Mouse (Mus musculus): ENCODE data around the gene Grk3. TPM values are rescaled to one million over a fixed set of nuclear protein-coding genes. Genes with fewer than 3 reads are reported as not detected.

Grk3 gene
- polyA plus RNA-seq, 1 experiment from 2014 or later = 10.9 TPM

DNA sequence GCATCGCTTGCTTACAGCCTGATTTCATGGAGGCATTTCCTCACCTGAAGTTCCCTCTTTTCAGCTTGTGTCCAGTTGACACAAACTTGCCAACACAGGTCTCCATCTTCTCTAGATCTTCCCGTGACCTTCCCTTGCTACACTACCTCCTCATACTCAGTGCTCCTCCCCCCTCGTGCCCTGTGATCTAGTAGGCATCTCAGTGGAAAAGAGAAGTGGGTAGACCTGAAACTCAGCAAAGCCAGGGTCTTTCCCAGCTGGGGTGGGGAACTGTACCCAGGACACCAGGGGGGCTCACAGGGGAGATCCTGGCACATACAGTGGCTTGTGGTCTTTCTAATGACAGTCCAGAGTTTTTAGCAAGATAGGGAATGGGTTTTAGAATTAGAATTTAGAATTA lies 64.7 kb downstream of the Grk3 start:
- Histone ChIP-seq H3K4me1 (ENCODE audit: insufficient read depth, low read length) (no peaks in the 10 kb centered on the region; the same call in 1 of the 2 replicates), H3K9me3 (ENCODE audit: low read length) (no peaks in the 10 kb centered on the region), H3K9ac (replicated peaks; ENCODE audit: low read length) (no peak overlapping the region), H3K4me2 (replicated peaks; ENCODE audit: low read depth, low read length) (no peak overlapping the region), H3K36me3 (ENCODE audit: insufficient read depth, low read length) (no peaks in the 10 kb centered on the region), H3K27ac (ENCODE audit: low read length) (no peak overlapping the region), H3K27me3 (ENCODE audit: insufficient read depth, low read length) (no peaks in the 10 kb centered on the region), H3K4me3 (ENCODE audit: low read length) (no peak overlapping the region)
- no peak for ATAC-seq (ENCODE audit: low FRiP score, low TSS enrichment)
- 88% methylated on average over 3 of the region's 3 CpGs for WGBS

- H3K4me1 ChIP-seq (ENCODE audit: insufficient read depth, low read length) = peaks cover 4% of the 10 kb centered on the region; the same call in 1 of the 2 replicates
- 45% methylated on average over 7 of the region's 7 CpGs for WGBS
- no peak overlapping the region for H3K27ac ChIP-seq (ENCODE audit: low read length)
- peaks cover 3% of the 10 kb centered on the region; the same call in 1 of the 2 replicates for H3K36me3 ChIP-seq (ENCODE audit: insufficient read depth, low read length)
- no peaks in the 10 kb centered on the region for H3K9me3 ChIP-seq (ENCODE audit: low read length)
- no peak for ATAC-seq (ENCODE audit: low FRiP score, low TSS enrichment)
- H3K4me3 ChIP-seq (ENCODE audit: low read length) = no peak overlapping the region
- no peak overlapping the region for H3K9ac ChIP-seq (replicated peaks; ENCODE audit: low read length)
- H3K4me2 ChIP-seq (replicated peaks; ENCODE audit: low read depth, low read length) = no peak overlapping the region
- H3K27me3 ChIP-seq (ENCODE audit: insufficient read depth, low read length) = no peaks in the 10 kb centered on the region
Observed at GRCm38 (mm10) chr5:112945925-112946324, 69.7 kb downstream of the Grk3 start.

DNA sequence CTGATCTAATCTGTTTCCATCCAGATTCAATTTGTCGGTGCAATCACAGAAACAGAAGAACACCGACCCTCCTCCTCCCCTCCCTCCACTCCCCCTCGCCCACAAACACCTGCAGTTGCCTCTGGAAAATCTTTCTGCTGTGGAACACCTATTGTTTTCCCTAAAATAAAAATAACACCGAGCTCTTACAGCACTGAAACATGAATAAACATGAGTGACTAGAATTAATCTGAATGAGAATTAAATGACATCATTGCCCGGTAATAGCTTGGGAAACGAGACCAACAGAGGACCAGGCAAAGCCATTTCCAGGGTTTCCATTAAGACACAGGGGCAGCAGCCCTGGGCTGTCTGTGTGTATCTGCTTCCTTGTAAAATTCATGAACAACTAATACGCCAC lies 73.3 kb downstream of the Grk3 start:
- no peak overlapping the region for H3K27ac ChIP-seq (ENCODE audit: low read length)
- H3K4me3 ChIP-seq (ENCODE audit: low read length) = no peak overlapping the region
- peaks cover 4% of the 10 kb centered on the region; the same call in 1 of the 2 replicates for H3K4me1 ChIP-seq (ENCODE audit: insufficient read depth, low read length)
- no peak overlapping the region for H3K9ac ChIP-seq (replicated peaks; ENCODE audit: low read length)
- H3K4me2 ChIP-seq (replicated peaks; ENCODE audit: low read depth, low read length) = no peak overlapping the region
- H3K9me3 ChIP-seq (ENCODE audit: low read length) = no peaks in the 10 kb centered on the region
- no peaks in the 10 kb centered on the region for H3K27me3 ChIP-seq (ENCODE audit: insufficient read depth, low read length)
- no peak for ATAC-seq (ENCODE audit: low FRiP score, low TSS enrichment)
- H3K36me3 ChIP-seq (ENCODE audit: insufficient read depth, low read length) = peaks cover 3% of the 10 kb centered on the region; the same call in 1 of the 2 replicates
- WGBS = 51% methylated on average over 7 of the region's 7 CpGs

DNA sequence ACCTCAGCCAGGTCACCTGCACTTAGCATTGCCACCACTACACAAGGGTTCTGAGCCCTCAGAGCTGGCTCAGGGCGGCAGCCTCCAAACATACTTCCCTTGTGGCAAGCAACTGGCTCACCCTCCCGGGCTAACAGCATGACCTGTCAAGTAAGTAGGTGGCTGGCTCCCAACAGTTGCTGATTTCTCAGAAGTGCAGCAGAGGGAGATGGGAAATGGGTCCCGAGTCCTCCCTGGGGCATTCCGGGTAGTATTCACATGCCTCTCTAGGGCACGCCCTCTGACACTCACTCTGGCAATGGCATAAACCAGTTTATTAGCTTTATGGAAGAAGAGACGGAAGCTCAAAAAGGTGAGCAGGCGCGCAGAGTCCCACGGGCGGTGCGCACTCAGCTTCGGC lies 74.6 kb downstream of the Grk3 start:
- Histone ChIP-seq H3K9ac (replicated peaks; ENCODE audit: low read length) (no peak overlapping the region), H3K27me3 (ENCODE audit: insufficient read depth, low read length) (no peaks in the 10 kb centered on the region), H3K4me2 (replicated peaks; ENCODE audit: low read depth, low read length) (no peak overlapping the region), H3K27ac (ENCODE audit: low read length) (no peak overlapping the region), H3K36me3 (ENCODE audit: insufficient read depth, low read length) (peaks cover 3% of the 10 kb centered on the region; the same call in 1 of the 2 replicates), H3K9me3 (ENCODE audit: low read length) (no peaks in the 10 kb centered on the region), H3K4me3 (ENCODE audit: low read length) (no peak overlapping the region), H3K4me1 (ENCODE audit: insufficient read depth, low read length) (peaks cover 4% of the 10 kb centered on the region; the same call in 1 of the 2 replicates)
- no peak for ATAC-seq (ENCODE audit: low FRiP score, low TSS enrichment)
- WGBS = 90% methylated on average over 12 of the region's 12 CpGs

DNA sequence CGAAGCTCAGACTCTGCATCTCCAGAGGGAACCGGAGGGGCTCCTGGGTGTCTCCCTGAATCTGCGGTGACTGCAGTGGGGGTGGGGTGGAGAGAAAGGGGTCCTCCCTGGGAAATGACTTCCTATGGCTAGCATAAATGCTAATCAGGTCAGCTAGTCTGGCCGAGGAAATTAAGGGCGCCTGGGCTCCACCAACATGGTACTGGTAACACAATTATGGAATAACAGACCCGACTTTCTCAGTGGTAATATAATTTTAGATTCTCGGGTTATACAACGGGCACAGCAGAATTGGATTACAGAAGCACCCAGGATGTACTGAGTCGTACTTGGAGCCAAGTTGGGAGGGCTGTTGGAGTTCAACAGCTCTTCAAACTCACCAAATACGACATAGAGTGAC lies 79.0 kb downstream of the Grk3 start:
- Histone ChIP-seq H3K4me3 (ENCODE audit: low read length) (no peak overlapping the region), H3K27ac (ENCODE audit: low read length) (no peak overlapping the region), H3K4me1 (ENCODE audit: insufficient read depth, low read length) (0 out of 2 replicates have a peak, but pooled peaks cover 3% of the 10 kb centered on the region), H3K36me3 (ENCODE audit: insufficient read depth, low read length) (no peaks in the 10 kb centered on the region), H3K27me3 (ENCODE audit: insufficient read depth, low read length) (no peaks in the 10 kb centered on the region), H3K9ac (replicated peaks; ENCODE audit: low read length) (no peak overlapping the region), H3K9me3 (ENCODE audit: low read length) (no peaks in the 10 kb centered on the region), H3K4me2 (replicated peaks; ENCODE audit: low read depth, low read length) (no peak overlapping the region)
- no peak for ATAC-seq (ENCODE audit: low FRiP score, low TSS enrichment)
- 74% methylated on average over 10 of the region's 10 CpGs for WGBS

DNA sequence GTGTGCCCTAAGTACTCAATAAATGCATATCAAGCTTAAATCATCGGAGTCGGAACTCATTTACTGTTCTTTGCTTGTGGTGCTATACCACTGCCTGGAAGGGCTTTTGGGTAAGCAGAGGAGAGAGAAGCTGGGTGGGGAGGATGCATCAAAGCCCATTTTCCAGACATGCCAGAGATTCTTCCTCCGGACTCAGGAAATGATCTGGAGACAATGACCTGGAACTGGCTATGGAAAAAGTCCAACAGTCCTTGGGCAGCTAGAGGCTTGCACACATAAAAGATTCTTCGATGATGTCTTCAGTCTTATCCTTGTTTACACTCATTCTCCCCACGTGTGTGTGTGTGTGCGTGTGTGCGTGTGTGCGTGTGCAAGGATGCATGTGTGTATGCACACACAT lies 80.2 kb downstream of the Grk3 start:
- 83% methylated on average over 8 of the region's 8 CpGs for WGBS
- Histone ChIP-seq H3K27ac (ENCODE audit: low read length) (no peak overlapping the region), H3K27me3 (ENCODE audit: insufficient read depth, low read length) (no peaks in the 10 kb centered on the region), H3K36me3 (ENCODE audit: insufficient read depth, low read length) (no peaks in the 10 kb centered on the region), H3K4me1 (ENCODE audit: insufficient read depth, low read length) (0 out of 2 replicates have a peak, but pooled peaks cover 3% of the 10 kb centered on the region), H3K4me3 (ENCODE audit: low read length) (no peak overlapping the region), H3K4me2 (replicated peaks; ENCODE audit: low read depth, low read length) (no peak overlapping the region), H3K9ac (replicated peaks; ENCODE audit: low read length) (no peak overlapping the region), H3K9me3 (ENCODE audit: low read length) (no peaks in the 10 kb centered on the region)
- no peak for ATAC-seq (ENCODE audit: low FRiP score, low TSS enrichment)

GRCm38 (mm10) chr5:112932878-112933567 lies 82.6 kb downstream of the Grk3 start:
- WGBS = 81% methylated on average over 11 of the region's 11 CpGs
- Histone ChIP-seq H3K36me3 (ENCODE audit: insufficient read depth, low read length) (peaks cover 2% of the 10 kb centered on the region; the same call in 1 of the 2 replicates), H3K4me3 (ENCODE audit: low read length) (no peak overlapping the region), H3K27me3 (ENCODE audit: insufficient read depth, low read length) (no peaks in the 10 kb centered on the region), H3K9ac (replicated peaks; ENCODE audit: low read length) (no peak overlapping the region), H3K4me2 (replicated peaks; ENCODE audit: low read depth, low read length) (no peak overlapping the region), H3K4me1 (ENCODE audit: insufficient read depth, low read length) (peaks cover 11% of the 10 kb centered on the region; the same call in 1 of the 2 replicates), H3K27ac (ENCODE audit: low read length) (no peak overlapping the region), H3K9me3 (ENCODE audit: low read length) (no peaks in the 10 kb centered on the region)
- 0 out of 2 replicates have a peak, but pooled peaks have one; percentile 25 for ATAC-seq (ENCODE audit: low FRiP score, low TSS enrichment)

DNA sequence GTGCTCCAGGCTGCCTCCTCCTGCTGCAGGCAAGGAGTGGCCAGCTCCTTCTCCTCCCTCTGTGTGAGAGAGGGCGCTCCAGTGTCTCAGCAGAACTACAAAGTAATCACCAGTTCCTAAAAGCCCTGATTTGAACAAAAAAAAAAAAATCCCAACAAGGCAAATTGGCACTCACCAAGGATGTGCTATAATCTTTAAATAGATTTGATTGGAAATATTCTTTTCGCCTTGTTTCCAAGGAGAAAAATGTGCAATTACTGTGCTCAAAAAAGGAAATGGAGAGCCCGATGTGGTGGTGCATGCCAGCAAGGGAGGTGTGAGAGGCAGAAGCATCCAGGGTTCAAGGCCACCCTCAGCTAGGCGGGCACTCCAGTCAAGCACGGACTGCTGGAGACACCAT lies 83.7 kb downstream of the Grk3 start:
- Histone ChIP-seq H3K4me1 (ENCODE audit: insufficient read depth, low read length) (peaks cover 11% of the 10 kb centered on the region; the same call in 1 of the 2 replicates), H3K36me3 (ENCODE audit: insufficient read depth, low read length) (peaks cover 2% of the 10 kb centered on the region; the same call in 1 of the 2 replicates), H3K4me3 (ENCODE audit: low read length) (no peak overlapping the region), H3K9ac (replicated peaks; ENCODE audit: low read length) (no peak overlapping the region), H3K27me3 (ENCODE audit: insufficient read depth, low read length) (no peaks in the 10 kb centered on the region), H3K27ac (ENCODE audit: low read length) (no peak overlapping the region), H3K4me2 (replicated peaks; ENCODE audit: low read depth, low read length) (no peak overlapping the region), H3K9me3 (ENCODE audit: low read length) (no peaks in the 10 kb centered on the region)
- ATAC-seq (ENCODE audit: low FRiP score, low TSS enrichment) = no peak
- WGBS = 81% methylated on average over 5 of the region's 5 CpGs

- WGBS = 29% methylated on average over 10 of the region's 10 CpGs
- peak; percentile 68; the same call in 1 of the 2 replicates for ATAC-seq (ENCODE audit: low FRiP score, low TSS enrichment)
- no peaks in the 10 kb centered on the region for H3K9me3 ChIP-seq (ENCODE audit: low read length)
Observed at GRCm38 (mm10) chr5:112928201-112928881, 87.2 kb downstream of the Grk3 start.

GRCm38 (mm10) chr5:112925422-112925821 lies 90.2 kb downstream of the Grk3 start:
- Histone ChIP-seq H3K4me1 (ENCODE audit: insufficient read depth, low read length) (peaks cover 8% of the 10 kb centered on the region), H3K27me3 (ENCODE audit: insufficient read depth, low read length) (no peaks in the 10 kb centered on the region), H3K36me3 (ENCODE audit: insufficient read depth, low read length) (peaks cover 2% of the 10 kb centered on the region; the same call in 1 of the 2 replicates), H3K9ac (replicated peaks; ENCODE audit: low read length) (no peak overlapping the region), H3K4me3 (ENCODE audit: low read length) (no peak overlapping the region), H3K4me2 (replicated peaks; ENCODE audit: low read depth, low read length) (no peak overlapping the region), H3K27ac (ENCODE audit: low read length) (no peak overlapping the region), H3K9me3 (ENCODE audit: low read length) (no peaks in the 10 kb centered on the region)
- 91% methylated on average over 5 of the region's 5 CpGs for WGBS
- no peak for ATAC-seq (ENCODE audit: low FRiP score, low TSS enrichment)

More at GRCm38 (mm10) chr5:112928201-112928881, 87.2 kb downstream of the Grk3 start:
- Histone ChIP-seq H3K4me3 (ENCODE audit: low read length) (no peak overlapping the region), H3K4me2 (replicated peaks; ENCODE audit: low read depth, low read length) (no peak overlapping the region), H3K4me1 (ENCODE audit: insufficient read depth, low read length) (peaks cover 8% of the 10 kb centered on the region; the same call in 1 of the 2 replicates), H3K36me3 (ENCODE audit: insufficient read depth, low read length) (peaks cover 2% of the 10 kb centered on the region; the same call in 1 of the 2 replicates), H3K27me3 (ENCODE audit: insufficient read depth, low read length) (no peaks in the 10 kb centered on the region), H3K9ac (replicated peaks; ENCODE audit: low read length) (no peak overlapping the region), H3K27ac (ENCODE audit: low read length) (peak overlapping the region; percentile 7; the same call in 1 of the 2 replicates)

Measured in kidney, embryonic 16.5 days (tissue).